In the genomic region with DNA sequence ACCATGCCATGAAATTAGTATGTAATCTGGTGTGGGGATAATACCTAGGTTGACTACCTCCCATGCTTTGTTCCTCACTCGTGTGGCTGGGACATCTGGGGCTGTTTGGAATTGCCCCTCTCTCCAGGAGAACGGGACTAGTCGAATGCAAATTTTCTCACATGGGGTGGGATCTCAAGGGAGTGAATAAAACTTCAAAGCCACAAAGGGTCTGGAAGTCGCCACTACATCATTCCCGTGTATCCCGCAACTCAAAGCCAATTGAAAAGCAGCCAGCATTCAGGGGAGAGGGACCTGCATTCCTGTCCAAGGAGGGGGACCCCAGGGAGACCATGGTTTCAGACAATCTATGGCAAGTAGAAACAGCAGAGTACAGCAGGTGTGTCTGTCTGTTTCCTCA, we compare ENCODE assay signal across 35 mouse cellular contexts. TPM values are rescaled to one million over a fixed set of nuclear protein-coding genes. Genes with fewer than 3 reads are reported as not detected.
"Had no signal": no experiment of that assay in that cellular context is flagged by ENCODE, and none has a peak within 500 bp of the region (broad histone marks: within the 10 kb centered on the region; RNA-seq: fewer than 3 reads in every experiment).

No protein-coding gene starts in this region.

- H3K36me3 ChIP-seq: heart, embryonic 12.5 days; heart, embryonic 13.5 days; heart, embryonic 15.5 days; hindbrain, embryonic 10.5 days; hindbrain, embryonic 12.5 days; hindbrain, embryonic 13.5 days; hindbrain, embryonic 15.5 days; intestine, embryonic 15.5 days; kidney, embryonic 15.5 days had no signal

- H3K4me3 ChIP-seq: heart, embryonic 12.5 days; heart, embryonic 13.5 days; heart, embryonic 15.5 days; hindbrain, embryonic 10.5 days; hindbrain, embryonic 12.5 days; hindbrain, embryonic 13.5 days; hindbrain, embryonic 15.5 days; intestine, embryonic 15.5 days; kidney, embryonic 15.5 days; layer of hippocampus, adult 2 months; left cerebral cortex, adult 2 months had no signal

- DNase-seq: heart, postnatal 10 days; heart, postnatal 14 days; heart, postnatal 36 days; heart, postnatal 4 days; kidney, adult 11 months; kidney, adult 18-20 months; kidney, adult 2 months; kidney, adult 8-10 months; kidney, adult 9 months; kidney, postnatal 10 days; kidney, postnatal 14 days; kidney, postnatal 25 days; kidney, postnatal 36 days; kidney, postnatal 4 days; layer of hippocampus, adult 9-11 months; layer of hippocampus, postnatal 36 days had no signal

- H3K4me1 ChIP-seq: heart, embryonic 12.5 days; hindbrain, embryonic 10.5 days; hindbrain, embryonic 12.5 days; hindbrain, embryonic 13.5 days; hindbrain, embryonic 15.5 days had no signal

- H3K9ac ChIP-seq: heart, embryonic 12.5 days; heart, embryonic 13.5 days; heart, embryonic 15.5 days; hindbrain, embryonic 12.5 days; hindbrain, embryonic 13.5 days; hindbrain, embryonic 14.5 days; hindbrain, embryonic 15.5 days; intestine, embryonic 15.5 days; kidney, embryonic 15.5 days had no signal

- H3K4me2 ChIP-seq: heart, embryonic 11.5 days; heart, embryonic 12.5 days; heart, embryonic 13.5 days; heart, embryonic 15.5 days; hindbrain, embryonic 12.5 days; hindbrain, embryonic 13.5 days; hindbrain, embryonic 14.5 days; hindbrain, embryonic 15.5 days; intestine, embryonic 15.5 days; kidney, embryonic 15.5 days had no signal

- H3K27ac ChIP-seq: heart, embryonic 13.5 days; heart, embryonic 15.5 days; hindbrain, embryonic 10.5 days; hindbrain, embryonic 12.5 days; hindbrain, embryonic 13.5 days; hindbrain, embryonic 14.5 days; hindbrain, embryonic 15.5 days; hindbrain, postnatal 0 days; intestine, embryonic 15.5 days; kidney, embryonic 15.5 days; kidney, postnatal 0 days; layer of hippocampus, adult 2 months; left cerebral cortex, adult 2 months had no signal

- H3K27me3 ChIP-seq: heart, embryonic 12.5 days; heart, embryonic 15.5 days; hindbrain, embryonic 12.5 days; hindbrain, embryonic 13.5 days; hindbrain, embryonic 15.5 days; intestine, embryonic 15.5 days; kidney, embryonic 15.5 days had no signal

- ATAC-seq: hindbrain, embryonic 16.5 days; hindbrain, postnatal 0 days; inflammation-experienced regulatory T-cells, adult 6 months; intestine, embryonic 15.5 days; intestine, embryonic 16.5 days; intestine, postnatal 0 days had no signal

- H3K9me3 ChIP-seq: heart, embryonic 12.5 days; heart, embryonic 15.5 days; hindbrain, embryonic 10.5 days; hindbrain, embryonic 12.5 days; hindbrain, embryonic 13.5 days; hindbrain, embryonic 15.5 days; intestine, embryonic 15.5 days; kidney, embryonic 15.5 days had no signal

RNA-seq across cellular contexts. Expression of gene Ror1, which starts 48.5 kb away (rescaled TPM):
- polyA plus RNA-seq: inflammation-experienced regulatory T-cells, adult 6 months had no signal
